Mouse (Mus musculus) MEL (cell line): ENCODE measurements at regions not wholly inside any gene's neighbourhood (a gene's known extent, or its start where the extent isn't known, plus 50 kb on each side); places are given as distances from the start of the nearest gene placed in this dataset.
A peak's percentile ranks its signal among the peaks of the same experiment; 100 is the strongest.

Experiments used
- DNase-seq: peaks from one replicate; pipeline ENCODE4 v3.0.0; 2011; ENCODE audit warnings: low read depth, low spot score
- H3K27ac ChIP-seq: 2 replicates; pipeline ENCODE4 v1.5.1; 2012; ENCODE audit warnings: low read depth, mild to moderate bottlenecking, control low read depth, low read length, moderate library complexity; ENCODE audit not compliant: control insufficient read depth
- H3K27me3 ChIP-seq, 2 experiments: fragments of 150-350 bp in 1 of 2; sonication (generic) in 1 of 2; 2 replicates each; pipeline ENCODE4 v1.6.1; 2012; ENCODE audit warnings: low read length in 2 of 2, mild to moderate bottlenecking in 2 of 2, improper control_type of control experiment in 1 of 2, moderate library complexity in 1 of 2; ENCODE audit not compliant: insufficient read depth in 2 of 2, control insufficient read depth in 1 of 2
- H3K36me3 ChIP-seq, 2 experiments: 2 replicates each; pipeline ENCODE4 v1.6.1; 2012 to 2014; ENCODE audit warnings: low read length in 2 of 2, improper control_type of control experiment in 1 of 2, inconsistent platforms in 1 of 2, mild to moderate bottlenecking in 1 of 2; ENCODE audit not compliant: insufficient read depth in 2 of 2, control insufficient read depth in 1 of 2
- H3K4me1 ChIP-seq, 2 experiments: fragments of 150-350 bp in 1 of 2; sonication (generic) in 1 of 2; 2 replicates each; pipeline ENCODE4 v1.6.1; 2012; ENCODE audit warnings: low read length in 2 of 2, improper control_type of control experiment in 1 of 2, mild to moderate bottlenecking in 1 of 2; ENCODE audit not compliant: insufficient read depth in 2 of 2, control insufficient read depth in 1 of 2
- H3K4me3 ChIP-seq, 2 experiments: fragments of 150-350 bp in 1 of 2; sonication (generic) in 1 of 2; 2 replicates each; pipeline ENCODE4 v1.5.1; 2012; ENCODE audit warnings: low read depth in 2 of 2, low read length in 2 of 2, mild to moderate bottlenecking in 2 of 2, moderate library complexity in 2 of 2, control low read depth in 1 of 2, improper control_type of control experiment in 1 of 2; ENCODE audit not compliant: control insufficient read depth in 1 of 2, insufficient read depth in 1 of 2
- H3K79me2 ChIP-seq: 2 replicates; pipeline ENCODE4 v1.6.1; 2012; ENCODE audit warnings: mild to moderate bottlenecking, low read length, moderate library complexity; ENCODE audit not compliant: control insufficient read depth, poor library complexity, insufficient read depth
- H3K9ac ChIP-seq: 2 replicates; pipeline ENCODE4 v1.6.1; 2012; ENCODE audit warnings: low read depth, mild to moderate bottlenecking, control low read depth, low read length, moderate library complexity; ENCODE audit not compliant: control insufficient read depth, poor library complexity, severe bottlenecking
- H3K9me3 ChIP-seq: fragments of 150-350 bp; sonication (generic); replicated peaks from 2 replicates; pipeline ENCODE4 v1.6.1; 2012; ENCODE audit warnings: mild to moderate bottlenecking, low read length, improper control_type of control experiment, moderate library complexity; ENCODE audit not compliant: insufficient read depth
- CHD1 ChIP-seq: IDR thresholded peaks from 2 replicates; pipeline ENCODE4 v1.6.1; 2012; ENCODE audit warnings: low read depth, mild to moderate bottlenecking, inconsistent platforms, low read length, improper control_type of control experiment
- CHD2 ChIP-seq: IDR thresholded peaks from 2 replicates; pipeline ENCODE4 v1.6.1; 2011; ENCODE audit warnings: low read length, improper control_type of control experiment
- CTCF ChIP-seq, 3 experiments: IDR thresholded peaks in 2 of 3; conservative IDR thresholded peaks in 1 of 3; 2 replicates each; pipeline ENCODE4 v1.5.1; 2011 to 2012; ENCODE audit warnings: low read length in 3 of 3, low read depth in 2 of 3, mild to moderate bottlenecking in 2 of 3, improper control_type of control experiment in 1 of 3, inconsistent platforms in 1 of 3, mixed read lengths in 1 of 3, moderate library complexity in 1 of 3; ENCODE audit not compliant: control insufficient read depth in 1 of 3, insufficient read depth in 1 of 3, poor library complexity in 1 of 3, severe bottlenecking in 1 of 3
- EP300 ChIP-seq, 2 experiments: IDR thresholded peaks; 2 replicates each; pipeline ENCODE4 v1.6.1; 2011; ENCODE audit warnings: improper control_type of control experiment in 2 of 2, low read length in 2 of 2, low read depth in 1 of 2, mild to moderate bottlenecking in 1 of 2
- ETS1 ChIP-seq: IDR thresholded peaks from 2 replicates; pipeline ENCODE4 v1.6.1; 2012; ENCODE audit warnings: low read depth, mild to moderate bottlenecking, inconsistent platforms, low read length, improper control_type of control experiment, moderate library complexity
- HCFC1 ChIP-seq: IDR thresholded peaks from 2 replicates; pipeline ENCODE4 v1.6.1; 2012; ENCODE audit warnings: low read depth, mild to moderate bottlenecking, inconsistent platforms, low read length, improper control_type of control experiment, moderate library complexity
- KAT2A ChIP-seq: conservative IDR thresholded peaks from 2 replicates; pipeline ENCODE4 v1.6.1; 2012; ENCODE audit warnings: low read depth, low read length, improper control_type of control experiment, inconsistent platforms
- MAFK ChIP-seq: IDR thresholded peaks from 2 replicates; pipeline ENCODE4 v1.6.1; 2011; ENCODE audit warnings: low read depth, mild to moderate bottlenecking, low read length, improper control_type of control experiment, borderline replicate concordance
- MAZ ChIP-seq: IDR thresholded peaks from 2 replicates; pipeline ENCODE4 v1.6.1; 2012; ENCODE audit warnings: low read depth, mild to moderate bottlenecking, inconsistent platforms, low read length, improper control_type of control experiment
- MEF2A ChIP-seq: IDR thresholded peaks from 2 replicates; pipeline ENCODE4 v1.6.1; 2014; ENCODE audit warnings: low read depth, mild to moderate bottlenecking, inconsistent platforms, low read length, improper control_type of control experiment; ENCODE audit not compliant: poor library complexity, insufficient replicate concordance, severe bottlenecking; ENCODE audit errors: extremely low read depth
- NELFE ChIP-seq: IDR thresholded peaks from 2 replicates; pipeline ENCODE4 v1.6.1; 2011; ENCODE audit warnings: low read depth, low read length, improper control_type of control experiment
- POLR2A ChIP-seq, 2 experiments: IDR thresholded peaks; 2 replicates each; pipeline ENCODE4 v1.6.1; 2011 to 2012; ENCODE audit warnings: low read length in 2 of 2, mild to moderate bottlenecking in 2 of 2, control low read depth in 1 of 2, improper control_type of control experiment in 1 of 2, low read depth in 1 of 2, moderate library complexity in 1 of 2; ENCODE audit not compliant: control insufficient read depth in 1 of 2, insufficient read depth in 1 of 2, poor library complexity in 1 of 2
- RAD21 ChIP-seq: IDR thresholded peaks from 2 replicates; pipeline ENCODE4 v1.6.1; 2011; ENCODE audit warnings: mild to moderate bottlenecking, low read depth, low read length, improper control_type of control experiment
- SMC3 ChIP-seq: IDR thresholded peaks from 2 replicates; pipeline ENCODE4 v1.6.1; 2011; ENCODE audit warnings: low read depth, low read length, improper control_type of control experiment
- TBP ChIP-seq: IDR thresholded peaks from 2 replicates; pipeline ENCODE4 v1.8.0; 2011; ENCODE audit warnings: low read depth, low read length, improper control_type of control experiment
- USF1 ChIP-seq: IDR thresholded peaks from 2 replicates; pipeline ENCODE4 v1.6.1; 2014; ENCODE audit warnings: low read depth, mild to moderate bottlenecking, inconsistent platforms, low read length, improper control_type of control experiment, moderate library complexity
- ZC3H11A ChIP-seq: IDR thresholded peaks from 2 replicates; pipeline ENCODE4 v1.6.1; 2012; ENCODE audit warnings: low read depth, mild to moderate bottlenecking, inconsistent platforms, low read length, improper control_type of control experiment
- ZKSCAN1 ChIP-seq: IDR thresholded peaks from 2 replicates; pipeline ENCODE4 v1.6.1; 2012; ENCODE audit warnings: low read depth, mild to moderate bottlenecking, inconsistent platforms, low read length, improper control_type of control experiment, moderate library complexity
- ZMIZ1 ChIP-seq: IDR thresholded peaks from 2 replicates; pipeline ENCODE4 v1.6.1; 2012; ENCODE audit warnings: low read depth, mild to moderate bottlenecking, inconsistent platforms, low read length, improper control_type of control experiment, moderate library complexity
- ZNF384 ChIP-seq: IDR thresholded peaks from 2 replicates; pipeline ENCODE4 v1.6.1; 2012; ENCODE audit warnings: low read depth, mild to moderate bottlenecking, inconsistent platforms, low read length, improper control_type of control experiment

- no peaks in the 10 kb centered on the region for H3K36me3 ChIP-seq
- H3K9ac ChIP-seq: no peak overlapping the region
- H3K27me3 ChIP-seq: no peaks in the 10 kb centered on the region
- no peak overlapping the region for H3K4me3 ChIP-seq
- H3K79me2 ChIP-seq: no peaks in the 10 kb centered on the region
- H3K27ac ChIP-seq: no peak overlapping the region
- TF ChIP-seq ZKSCAN1: no peak
- TF ChIP-seq ZNF384: no peak
- no peak for TF ChIP-seq MEF2A
- TF ChIP-seq NELFE: no peak
- no peak for TF ChIP-seq CTCF (IDR thresholded peaks at IDR 0.05 in 2 of 3, conservative IDR thresholded peaks at IDR 0.05 in 1 of 3; ENCODE audit: control insufficient read depth in 1 of 3, insufficient read depth in 1 of 3, low read depth in 2 of 3, low read length in 3 of 3, poor library complexity in 1 of 3, severe bottlenecking in 1 of 3)
- TF ChIP-seq MAFK: no peak
- TF ChIP-seq TBP: no peak
- no peak for TF ChIP-seq USF1
- no peak for TF ChIP-seq MAZ
- no peak for TF ChIP-seq CHD2
- TF ChIP-seq SMC3: no peak
- H3K9me3 ChIP-seq: no peaks in the 10 kb centered on the region
- DNase-seq: no peak
- no peaks in the 10 kb centered on the region for H3K4me1 ChIP-seq
Measured at GRCm38 (mm10) chr17:40455920-40456319, 63.9 kb upstream of the Esp8 start.

- no peak overlapping the region for H3K9ac ChIP-seq
- TF ChIP-seq CTCF (IDR thresholded peaks at IDR 0.05 in 2 of 3, conservative IDR thresholded peaks at IDR 0.05 in 1 of 3; ENCODE audit: control insufficient read depth in 1 of 3, insufficient read depth in 1 of 3, low read depth in 2 of 3, low read length in 3 of 3, poor library complexity in 1 of 3, severe bottlenecking in 1 of 3) (peak in 1 of 3 experiments; percentile 65; a peak in 3 of 6 replicates), ETS1 (no peak), RAD21 (peak; percentile 68), ZC3H11A (peak; percentile 51), SMC3 (peak; percentile 83)
- H3K27ac ChIP-seq: no peak overlapping the region
- DNase-seq: peak; percentile 61
- H3K9me3 ChIP-seq: no peaks in the 10 kb centered on the region
- no peak overlapping the region for H3K4me3 ChIP-seq
- no peaks in the 10 kb centered on the region for H3K27me3 ChIP-seq
- no peaks in the 10 kb centered on the region for H3K4me1 ChIP-seq
- no peaks in the 10 kb centered on the region for H3K79me2 ChIP-seq
- H3K36me3 ChIP-seq: no peaks in the 10 kb centered on the region
Measured at GRCm38 (mm10) chr17:40430446-40430845, 89.4 kb upstream of the Esp8 start.

- H3K79me2 ChIP-seq: no peaks in the 10 kb centered on the region
Measured at GRCm38 (mm10) chr17:40418651-40419050, 99.6 kb upstream of the Crisp1 start.

More at GRCm38 (mm10) chr17:40418651-40419050, 99.6 kb upstream of the Crisp1 start:
- Histone ChIP-seq H3K36me3 (no peaks in the 10 kb centered on the region), H3K27me3 (no peaks in the 10 kb centered on the region), H3K4me3 (no peak overlapping the region), H3K9me3 (no peaks in the 10 kb centered on the region), H3K9ac (no peak overlapping the region), H3K27ac (no peak overlapping the region), H3K4me1 (no peaks in the 10 kb centered on the region)
- no peak for DNase-seq
- TF ChIP-seq KAT2A (no peak), TBP (no peak), POLR2A (IDR thresholded peaks at IDR 0.05; ENCODE audit: control insufficient read depth in 1 of 2, insufficient read depth in 1 of 2, low read depth in 1 of 2, low read length in 2 of 2, poor library complexity in 1 of 2) (no peak), CHD1 (no peak), USF1 (no peak), ZMIZ1 (no peak), ZC3H11A (no peak), MEF2A (no peak), EP300 (IDR thresholded peaks at IDR 0.05; ENCODE audit: low read depth in 1 of 2, low read length in 2 of 2) (no peak), RAD21 (no peak), CTCF (IDR thresholded peaks at IDR 0.05 in 2 of 3, conservative IDR thresholded peaks at IDR 0.05 in 1 of 3; ENCODE audit: control insufficient read depth in 1 of 3, insufficient read depth in 1 of 3, low read depth in 2 of 3, low read length in 3 of 3, poor library complexity in 1 of 3, severe bottlenecking in 1 of 3) (no peak), ETS1 (no peak), HCFC1 (no peak)
